Mouse (Mus musculus) olfactory bulb, adult 2 months (tissue): Measurements from ENCODE around the gene Serhl.

Experiments
- CTCF ChIP-seq: fragments of 200-500 bp; IDR thresholded peaks from 2 replicates; pipeline ENCODE4 v1.5.1; 2012; ENCODE audit warnings: low read depth, mild to moderate bottlenecking, low read length, moderate library complexity; ENCODE audit not compliant: insufficient read depth
- POLR2A ChIP-seq: fragments of 200-500 bp; IDR thresholded peaks from 2 replicates; pipeline ENCODE4 v1.6.1; 2012; ENCODE audit warnings: mild to moderate bottlenecking, low read depth, low read length, moderate library complexity; ENCODE audit not compliant: insufficient read depth

DNA sequence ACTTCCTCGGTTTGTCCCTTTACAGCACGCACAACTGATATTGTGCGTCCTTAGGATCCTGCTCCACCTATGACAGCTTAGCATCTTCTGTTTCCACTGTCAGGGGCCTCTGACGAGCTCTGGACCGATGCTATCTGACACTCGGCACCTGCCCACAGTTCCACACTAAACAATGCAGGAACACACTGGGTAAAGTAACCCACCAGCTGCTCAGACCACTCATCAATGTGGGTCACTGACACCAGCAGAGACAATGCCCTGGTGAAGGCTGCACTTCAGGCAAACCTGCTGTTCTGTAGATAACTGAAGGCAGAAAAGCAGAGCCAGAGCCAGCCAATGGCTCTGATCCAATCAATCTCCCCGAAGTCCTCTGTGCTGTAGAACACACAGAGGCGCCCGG, 37.3 kb downstream of the Serhl start:
- no peak for TF ChIP-seq CTCF
- TF ChIP-seq POLR2A, result no peak
